Mouse (Mus musculus) MEL-GATA-1-ER (cell line): ENCODE results near the gene Vmn1r138.
"Not testable (repeated sequence)": the region's sequence is repeated elsewhere in the genome, so short reads cannot be mapped to it uniquely, and the experiment has no call there.

Experiments
- DNase-seq: peaks from one replicate; pipeline ENCODE4 v3.0.0-alpha.2; 2012; ENCODE audit warnings: low read depth; ENCODE audit errors: extremely low read depth

Gene Vmn1r138

GRCm38 (mm10) chr7:22028797-22029196, at the start of gene Vmn1r138:
TSS of gene Vmn1r138 (minus strand) at chr7:22028897.
- not testable (repeated sequence) for DNase-seq

GRCm38 (mm10) chr7:22068757-22069156, 40.1 kb upstream of the Vmn1r138 start, which contains the start of gene Vmn1r139:
TSS of gene Vmn1r139 (plus strand) at chr7:22069057.
- not testable (repeated sequence) for DNase-seq

- not testable (repeated sequence) for DNase-seq
Measured at GRCm38 (mm10) chr7:22056205-22056604, 27.5 kb upstream of the Vmn1r138 start, which contains the start of gene Gm6176. TSS of gene Gm6176 (minus strand) at chr7:22056305.

- DNase-seq, result not testable (repeated sequence)
Measured at GRCm38 (mm10) chr7:21994287-21994686, 34.4 kb downstream of the Vmn1r138 start, which contains the start of gene Vmn1r137. TSS of gene Vmn1r137 (plus strand) at chr7:21994587.
